Mouse (Mus musculus) hindbrain, embryonic 10.5 days (tissue): ENCODE results near the gene Arid3c. TPM values are rescaled to one million over a fixed set of nuclear protein-coding genes. Genes with fewer than 3 reads are reported as not detected.

Source experiments
- DNase-seq: peaks from one replicate; pipeline ENCODE4 v3.0.0-alpha.2; 2017; ENCODE audit warnings: low spot score
- H3K27ac ChIP-seq: fragments of 300-500 bp; sonication (generic); 2 replicates; pipeline ENCODE4 v1.5.1; 2016; ENCODE audit warnings: mild to moderate bottlenecking, moderate library complexity
- H3K27me3 ChIP-seq: fragments of 300-500 bp; sonication (generic); 2 replicates; pipeline ENCODE4 v1.6.1; 2016; ENCODE audit warnings: mild to moderate bottlenecking; ENCODE audit not compliant: poor library complexity, insufficient read depth, severe bottlenecking
- H3K36me3 ChIP-seq: fragments of 300-500 bp; sonication (generic); 2 replicates; pipeline ENCODE4 v1.6.1; 2016; ENCODE audit warnings: mild to moderate bottlenecking, moderate library complexity
- H3K4me1 ChIP-seq: fragments of 300-500 bp; sonication (generic); replicated peaks from 2 replicates; pipeline ENCODE4 v1.6.1; 2016; ENCODE audit warnings: mild to moderate bottlenecking
- H3K4me3 ChIP-seq: fragments of 300-500 bp; sonication (generic); 2 replicates; pipeline ENCODE4 v1.5.1; 2016; ENCODE audit warnings: mild to moderate bottlenecking, moderate library complexity
- H3K9me3 ChIP-seq: fragments of 300-500 bp; sonication (generic); 2 replicates; pipeline ENCODE4 v1.6.1; 2016; ENCODE audit warnings: mild to moderate bottlenecking, moderate library complexity
- WGBS: fragments of 180-500 bp; shearing (Covaris S2); methylation state at CpG from one replicate; pipeline ENCODE4 v1.1.7; 2016; 5-methylcytosine and 5-hydroxymethylcytosine counted together
- polyA plus RNA-seq: library from polyadenylated mRNA; unstranded; fragments of >200 nt; fragmentation: Nextera tagmentation; extraction: Ambion mirVana; gene quantifications from 2 replicates; pipeline ENCODE4 v1.2.1, GENCODE M21; 2016

Arid3c gene
- polyA plus RNA-seq, 1 experiment from 2014 or later: 0.88 TPM

GRCm38 (mm10) chr4:41678863-41679262, 52.1 kb downstream of the Arid3c start:
- peaks cover 83% of the 10 kb centered on the region for H3K36me3 ChIP-seq
- 0 out of 2 replicates have a peak, but pooled peaks cover 10% of the 10 kb centered on the region for H3K27me3 ChIP-seq
- H3K4me1 ChIP-seq: peaks cover 84% of the 10 kb centered on the region
- 74% methylated on average over 6 of the region's 6 CpGs for WGBS
- H3K4me3 ChIP-seq: no peak overlapping the region; the same call in 1 of the 2 replicates
- H3K9me3 ChIP-seq: no peaks in the 10 kb centered on the region
- H3K27ac ChIP-seq: peak overlapping the region; percentile 67
- no peak for DNase-seq

GRCm38 (mm10) chr4:41677006-41677629, 53.8 kb downstream of the Arid3c start:
- peaks cover 92% of the 10 kb centered on the region for H3K36me3 ChIP-seq
- H3K9me3 ChIP-seq: no peaks in the 10 kb centered on the region
- peaks cover 92% of the 10 kb centered on the region for H3K4me1 ChIP-seq
- H3K4me3 ChIP-seq: no peak overlapping the region
- H3K27ac ChIP-seq: peak overlapping the region; percentile 70
- 55% methylated on average over 13 of the region's 13 CpGs for WGBS
- peak; percentile 7 for DNase-seq
- H3K27me3 ChIP-seq: 0 out of 2 replicates have a peak, but pooled peaks cover 10% of the 10 kb centered on the region

- Histone ChIP-seq H3K27ac (peak overlapping the region; percentile 70), H3K9me3 (no peaks in the 10 kb centered on the region), H3K4me1 (peaks cover 94% of the 10 kb centered on the region), H3K27me3 (0 out of 2 replicates have a peak, but pooled peaks cover 10% of the 10 kb centered on the region), H3K4me3 (no peak overlapping the region), H3K36me3 (peaks cover 94% of the 10 kb centered on the region)
- DNase-seq: no peak
- 80% methylated on average over 17 of the region's 17 CpGs for WGBS
These were observed 54.5 kb downstream of the Arid3c start for GRCm38 (mm10) chr4:41676248-41677005.

Other genes with a start within 250 kb of the Arid3c start
- 7.4 and 9.1 TPM in 2 replicates for gene AI464131, start 228.1 kb downstream of the Arid3c start, polyA plus RNA-seq
- 8.1 and 14.7 TPM in 2 replicates for gene 1110017D15Rik, start 213.8 kb downstream of the Arid3c start, polyA plus RNA-seq
- 6.2 and 8.3 TPM in 2 replicates for gene Fam219a, start 161.6 kb downstream of the Arid3c start, polyA plus RNA-seq
- gene Dnaic1, start 161.4 kb downstream of the Arid3c start, polyA plus RNA-seq: 1.4 and 4.3 TPM in 2 replicates
- 27.3 and 50.9 TPM in 2 replicates for gene Enho, start 90.8 kb downstream of the Arid3c start, polyA plus RNA-seq
- gene Cntfr, start 34.1 kb downstream of the Arid3c start, polyA plus RNA-seq: 29.7 and 51.6 TPM in 2 replicates
- 84.3 and 91.4 TPM in 2 replicates for gene Il11ra1, start 31.2 kb downstream of the Arid3c start, polyA plus RNA-seq
- gene Rpp25l, start 17.6 kb downstream of the Arid3c start, polyA plus RNA-seq: 89.7 and 96.6 TPM in 2 replicates
- 171 and 232 TPM in 2 replicates for gene Dctn3, start 8.0 kb downstream of the Arid3c start, polyA plus RNA-seq
- 22.9 and 24.3 TPM in 2 replicates for gene Galt, start 24.1 kb upstream of the Arid3c start, polyA plus RNA-seq
- 77.4 and 89.4 TPM in 2 replicates for gene Sigmar1, start 25.0 kb upstream of the Arid3c start, polyA plus RNA-seq
- 51.0 and 86.2 TPM in 2 replicates for gene Ccl27a, start 43.1 kb upstream of the Arid3c start, polyA plus RNA-seq
- 0.50 TPM in 1 of 2 replicates, not detected in the other for gene Gm21541, start 172.5 kb upstream of the Arid3c start, polyA plus RNA-seq
- gene Gm20878, start 210.4 kb upstream of the Arid3c start, polyA plus RNA-seq: 2.3 and 2.8 TPM in 2 replicates
- gene Fam205a4, start 234.9 kb upstream of the Arid3c start, polyA plus RNA-seq: 0.05 TPM in 1 of 2 replicates, not detected in the other